Mouse (Mus musculus): ENCODE data around the gene Ctsq. TPM values are rescaled to one million over a fixed set of nuclear protein-coding genes. Genes with fewer than 3 reads are reported as not detected.
"Not testable (repeated sequence)": the region's sequence is repeated elsewhere in the genome, so short reads cannot be mapped to it uniquely, and the experiment has no call there.

Ctsq gene
- not detected in 2 replicates for polyA plus RNA-seq (2014; fragmentation: Nextera tagmentation; extraction: Ambion mirVana)

DNA sequence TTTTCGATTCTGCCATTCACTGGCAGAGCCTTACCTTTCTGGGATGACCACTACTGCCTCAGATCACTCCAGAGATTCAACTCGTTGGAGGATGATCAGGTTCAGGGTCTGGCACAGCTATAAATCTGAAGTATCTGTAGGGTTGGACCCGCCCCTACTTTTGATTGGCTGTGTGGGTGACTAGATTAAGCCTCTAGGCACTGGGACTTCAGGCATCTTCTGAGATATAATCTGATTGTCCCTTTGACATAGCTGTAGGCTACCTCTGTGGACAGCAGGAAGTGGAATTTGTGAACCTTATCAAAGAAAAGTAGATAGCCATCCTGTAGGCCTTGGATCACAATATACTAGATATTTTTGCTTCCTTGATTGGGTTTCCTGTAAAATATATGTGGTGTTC, at the start of gene Ctsq:
TSS of gene Ctsq (minus strand) at position 101 of the 400 bp plus-strand sequence.
- ATAC-seq (ENCODE audit: low FRiP score) = no peak
- Histone ChIP-seq H3K4me2 (replicated peaks; ENCODE audit: low read depth, low read length) (no peak within 1 kb of the TSS), H3K9ac (ENCODE audit: low read depth, low read length) (no peak within 1 kb of the TSS), H3K27me3 (ENCODE audit: control insufficient read depth, insufficient read depth, low read length) (no peaks in the 10 kb centered on the region), H3K9me3 (ENCODE audit: control insufficient read depth, low read length) (0 out of 2 replicates have a peak, but pooled peaks cover 3% of the 10 kb centered on the region), H3K4me3 (ENCODE audit: low read depth, low read length) (no peak within 1 kb of the TSS), H3K4me1 (replicated peaks; ENCODE audit: control insufficient read depth, insufficient read depth, low read length) (no peaks in the 10 kb centered on the region), H3K36me3 (ENCODE audit: control insufficient read depth, insufficient read depth, low read length) (no peaks in the 10 kb centered on the region), H3K27ac (ENCODE audit: low read depth, low read length) (no peak within 1 kb of the TSS)
- WGBS = 64% methylated on average over 3 of the region's 3 CpGs
- no peak for DNase-seq (ENCODE audit: low spot score)

DNA sequence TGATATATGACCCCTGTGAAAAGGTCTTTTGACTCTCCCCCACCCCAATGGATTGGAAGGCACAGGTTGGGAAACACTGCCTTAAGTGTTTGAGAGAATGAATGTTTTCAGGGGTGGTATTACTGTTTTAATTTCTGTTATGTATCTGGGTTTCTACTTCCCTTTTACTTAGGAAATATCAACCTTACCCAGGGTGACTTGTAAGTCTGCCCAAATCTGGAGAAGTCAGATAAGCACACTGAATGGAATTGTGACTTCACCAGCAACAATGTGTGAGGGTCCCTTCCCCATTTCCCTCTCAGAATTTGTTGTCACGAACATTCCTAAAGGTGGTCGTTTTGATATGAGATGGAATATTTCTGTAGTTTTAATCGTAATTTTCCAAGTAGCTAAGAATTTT, 17.6 kb downstream of the Ctsq start:
- H3K36me3 ChIP-seq (ENCODE audit: control insufficient read depth, insufficient read depth, low read length) = no peaks in the 10 kb centered on the region
- no peaks in the 10 kb centered on the region for H3K27me3 ChIP-seq (ENCODE audit: control insufficient read depth, insufficient read depth, low read length)
- DNase-seq (ENCODE audit: low spot score) (no peak), ATAC-seq (ENCODE audit: low FRiP score) (no peak)
- no peaks in the 10 kb centered on the region for H3K4me1 ChIP-seq (replicated peaks; ENCODE audit: control insufficient read depth, insufficient read depth, low read length)
- H3K4me2 ChIP-seq (replicated peaks; ENCODE audit: low read depth, low read length) = no peak overlapping the region
- H3K9ac ChIP-seq (ENCODE audit: low read depth, low read length) = no peak overlapping the region
- H3K27ac ChIP-seq (ENCODE audit: low read depth, low read length) = no peak overlapping the region
- H3K9me3 ChIP-seq (ENCODE audit: control insufficient read depth, low read length) = peaks cover 5% of the 10 kb centered on the region; the same call in 1 of the 2 replicates
- WGBS = 82% methylated on average over 3 of the region's 3 CpGs
- H3K4me3 ChIP-seq (ENCODE audit: low read depth, low read length) = no peak overlapping the region

DNA sequence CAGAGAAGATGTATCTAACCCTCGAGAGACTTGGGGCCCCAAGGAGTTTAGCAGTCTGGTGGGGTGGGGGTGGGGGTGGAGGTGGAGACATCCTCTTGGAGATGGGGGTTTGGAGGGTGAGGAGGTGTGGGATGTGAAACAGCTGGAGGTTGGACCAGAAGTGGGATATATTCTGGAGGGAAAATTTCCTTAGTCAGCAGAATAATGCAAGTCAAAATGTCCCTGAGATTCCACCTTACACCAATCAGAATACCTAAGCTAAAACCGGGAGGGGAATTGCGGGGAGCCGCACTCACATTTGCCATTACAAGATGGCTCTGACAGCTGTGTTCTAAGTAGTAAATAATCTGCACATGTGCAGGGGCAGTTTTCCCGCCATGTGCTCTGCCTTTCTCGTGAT, 18.6 kb downstream of the Ctsq start:
- H3K27ac ChIP-seq (ENCODE audit: low read depth, low read length) = no peak overlapping the region
- no peak overlapping the region for H3K4me3 ChIP-seq (ENCODE audit: low read depth, low read length)
- ATAC-seq (ENCODE audit: low FRiP score) = no peak
- H3K36me3 ChIP-seq (ENCODE audit: control insufficient read depth, insufficient read depth, low read length) = no peaks in the 10 kb centered on the region
- no peaks in the 10 kb centered on the region for H3K4me1 ChIP-seq (replicated peaks; ENCODE audit: control insufficient read depth, insufficient read depth, low read length)
- H3K27me3 ChIP-seq (ENCODE audit: control insufficient read depth, insufficient read depth, low read length) = no peaks in the 10 kb centered on the region
- WGBS = 91% methylated on average over 4 of the region's 6 CpGs
- no peak overlapping the region for H3K4me2 ChIP-seq (replicated peaks; ENCODE audit: low read depth, low read length)
- H3K9ac ChIP-seq (ENCODE audit: low read depth, low read length) = no peak overlapping the region
- peaks cover 8% of the 10 kb centered on the region; the same call in 1 of the 2 replicates for H3K9me3 ChIP-seq (ENCODE audit: control insufficient read depth, low read length)
- DNase-seq (ENCODE audit: low spot score) = no peak

DNA sequence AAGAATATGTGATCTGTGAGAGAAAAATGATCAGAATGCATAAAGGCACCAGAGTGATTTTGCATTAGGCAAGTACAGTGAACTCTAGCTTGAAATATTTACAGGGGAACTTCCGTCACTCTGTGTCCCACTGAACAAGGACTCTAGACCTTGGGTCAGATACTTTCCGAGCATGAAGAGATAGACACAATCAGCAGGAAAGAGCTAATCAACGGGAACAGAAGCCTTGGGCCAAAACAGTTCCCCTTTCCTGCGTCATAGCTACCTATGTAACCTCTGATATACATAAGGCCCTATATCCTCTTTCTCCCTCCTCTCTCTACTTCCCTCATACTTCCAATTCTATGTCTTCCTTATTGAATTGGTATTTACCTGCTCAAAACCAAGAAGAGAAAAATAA, 30.3 kb downstream of the Ctsq start:
- no peaks in the 10 kb centered on the region for H3K4me1 ChIP-seq (replicated peaks; ENCODE audit: control insufficient read depth, insufficient read depth, low read length)
- H3K27me3 ChIP-seq (ENCODE audit: control insufficient read depth, insufficient read depth, low read length) = no peaks in the 10 kb centered on the region
- 82% methylated on average over 4 of the region's 4 CpGs for WGBS
- no peak overlapping the region for H3K4me2 ChIP-seq (replicated peaks; ENCODE audit: low read depth, low read length)
- H3K36me3 ChIP-seq (ENCODE audit: control insufficient read depth, insufficient read depth, low read length) = no peaks in the 10 kb centered on the region
- H3K27ac ChIP-seq (ENCODE audit: low read depth, low read length) = no peak overlapping the region
- ATAC-seq (ENCODE audit: low FRiP score) = no peak
- H3K4me3 ChIP-seq (ENCODE audit: low read depth, low read length) = no peak overlapping the region
- DNase-seq (ENCODE audit: low spot score) = no peak
- no peaks in the 10 kb centered on the region for H3K9me3 ChIP-seq (ENCODE audit: control insufficient read depth, low read length)
- H3K9ac ChIP-seq (ENCODE audit: low read depth, low read length) = no peak overlapping the region

DNA sequence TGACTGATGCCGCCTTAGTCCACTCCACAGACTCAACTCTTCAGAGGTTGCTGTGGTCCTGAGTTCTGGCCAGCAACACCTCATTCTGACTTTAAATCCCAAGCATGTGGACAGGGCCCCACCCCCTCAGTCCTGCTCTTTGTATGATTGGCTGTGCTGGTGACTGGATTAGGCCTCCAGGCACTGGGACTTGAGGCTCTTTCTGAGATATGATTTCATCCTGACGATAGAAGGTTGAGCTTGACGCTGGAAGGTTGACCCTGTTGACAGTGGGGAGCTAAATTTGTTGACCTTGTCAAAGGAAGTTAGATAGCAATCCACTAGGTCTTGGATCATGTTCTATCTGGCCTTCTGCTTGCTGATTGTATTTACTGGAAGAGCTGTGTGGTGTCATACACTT, 34.6 kb downstream of the Ctsq start, which contains the start of gene Ctsj:
TSS of gene Ctsj (minus strand) at position 101 of the 400 bp plus-strand sequence.
- Histone ChIP-seq H3K4me3 (ENCODE audit: low read depth, low read length) (no peak within 1 kb of the TSS), H3K9ac (ENCODE audit: low read depth, low read length) (no peak within 1 kb of the TSS), H3K4me2 (replicated peaks; ENCODE audit: low read depth, low read length) (no peak within 1 kb of the TSS), H3K4me1 (replicated peaks; ENCODE audit: control insufficient read depth, insufficient read depth, low read length) (no peaks in the 10 kb centered on the region), H3K27ac (ENCODE audit: low read depth, low read length) (no peak within 1 kb of the TSS), H3K27me3 (ENCODE audit: control insufficient read depth, insufficient read depth, low read length) (no peaks in the 10 kb centered on the region), H3K36me3 (ENCODE audit: control insufficient read depth, insufficient read depth, low read length) (no peaks in the 10 kb centered on the region), H3K9me3 (ENCODE audit: control insufficient read depth, low read length) (0 out of 2 replicates have a peak, but pooled peaks cover 2% of the 10 kb centered on the region)
- DNase-seq (ENCODE audit: low spot score) (no peak), ATAC-seq (ENCODE audit: low FRiP score) (no peak)
- 79% methylated on average over 3 of the region's 3 CpGs for WGBS

DNA sequence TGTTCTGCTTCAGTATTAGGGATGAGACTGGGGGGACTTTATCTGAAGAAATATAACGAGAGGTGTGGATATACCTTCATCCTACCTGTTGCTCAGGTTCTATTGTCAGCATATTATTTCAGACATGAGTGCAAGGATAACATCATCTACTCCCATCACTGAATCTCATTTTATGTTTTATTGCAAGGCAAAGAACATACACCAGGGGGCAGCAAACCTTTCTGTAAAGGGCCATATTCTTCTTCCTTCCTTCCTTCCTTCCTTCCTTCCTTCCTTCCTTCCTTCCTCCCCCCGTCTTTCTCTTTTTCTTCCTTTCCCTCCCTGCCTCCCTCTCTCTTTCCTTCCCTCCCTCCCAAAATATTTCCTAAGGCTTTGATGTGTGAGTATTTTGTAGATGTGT, 42.8 kb downstream of the Ctsq start:
- H3K9ac ChIP-seq (ENCODE audit: low read depth, low read length) = no peak overlapping the region
- 66% methylated on average over 2 of the region's 2 CpGs for WGBS
- H3K27ac ChIP-seq (ENCODE audit: low read depth, low read length) = no peak overlapping the region
- H3K27me3 ChIP-seq (ENCODE audit: control insufficient read depth, insufficient read depth, low read length) = no peaks in the 10 kb centered on the region
- no peak for ATAC-seq (ENCODE audit: low FRiP score)
- peaks cover 3% of the 10 kb centered on the region; the same call in 1 of the 2 replicates for H3K9me3 ChIP-seq (ENCODE audit: control insufficient read depth, low read length)
- DNase-seq (ENCODE audit: low spot score) = no peak
- no peak overlapping the region for H3K4me3 ChIP-seq (ENCODE audit: low read depth, low read length)
- no peaks in the 10 kb centered on the region for H3K36me3 ChIP-seq (ENCODE audit: control insufficient read depth, insufficient read depth, low read length)
- H3K4me1 ChIP-seq (replicated peaks; ENCODE audit: control insufficient read depth, insufficient read depth, low read length) = no peaks in the 10 kb centered on the region
- no peak overlapping the region for H3K4me2 ChIP-seq (replicated peaks; ENCODE audit: low read depth, low read length)

DNA sequence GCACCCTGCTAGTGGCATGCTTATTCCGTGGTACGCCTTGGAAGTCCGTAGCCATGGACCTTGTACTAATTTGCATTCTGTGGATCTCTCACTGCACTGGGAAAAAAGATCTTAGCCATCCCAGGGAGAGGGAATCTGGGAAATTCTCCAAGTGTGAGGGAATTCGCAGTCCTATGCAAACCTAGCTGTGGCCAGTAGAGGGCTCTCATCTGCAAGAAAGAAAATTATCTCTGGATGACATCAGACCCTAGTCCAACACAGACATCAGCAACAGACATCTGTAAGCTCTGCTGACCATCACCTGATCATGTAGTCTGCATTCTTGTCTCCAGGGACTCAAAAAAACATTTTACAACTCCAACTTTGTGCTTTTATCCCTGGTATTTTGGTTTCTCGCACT, 53.5 kb downstream of the Ctsq start:
- not testable (repeated sequence) for H3K4me3 ChIP-seq (ENCODE audit: low read depth, low read length); H3K4me2 ChIP-seq (replicated peaks; ENCODE audit: low read depth, low read length); DNase-seq (ENCODE audit: low spot score); H3K27me3 ChIP-seq (ENCODE audit: control insufficient read depth, insufficient read depth, low read length); H3K9me3 ChIP-seq (ENCODE audit: control insufficient read depth, low read length); H3K4me1 ChIP-seq (replicated peaks; ENCODE audit: control insufficient read depth, insufficient read depth, low read length); H3K27ac ChIP-seq (ENCODE audit: low read depth, low read length); ATAC-seq (ENCODE audit: low FRiP score); H3K9ac ChIP-seq (ENCODE audit: low read depth, low read length); H3K36me3 ChIP-seq (ENCODE audit: control insufficient read depth, insufficient read depth, low read length)
- WGBS = 68% methylated on average over 3 of the region's 5 CpGs

Other genes starting within 250 kb of the Ctsq start
- not detected in 2 replicates for gene Ctsll3, start 237.8 kb downstream of the Ctsq start, polyA plus RNA-seq (2014; fragmentation: Nextera tagmentation; extraction: Ambion mirVana)
- gene 4930486L24Rik, start 176.2 kb downstream of the Ctsq start, polyA plus RNA-seq (2014; fragmentation: Nextera tagmentation; extraction: Ambion mirVana) = 0.15 TPM in 1 of 2 replicates, not detected in the other
- 0.31 and 0.49 TPM in 2 replicates for gene Gm49392, start 143.7 kb downstream of the Ctsq start, polyA plus RNA-seq (2014; fragmentation: Nextera tagmentation; extraction: Ambion mirVana)
- gene Ctla2b, start 143.2 kb downstream of the Ctsq start, polyA plus RNA-seq (2014; fragmentation: Nextera tagmentation; extraction: Ambion mirVana) = 1.7 and 2.6 TPM in 2 replicates
- gene Tpbpb, start 135.8 kb downstream of the Ctsq start, polyA plus RNA-seq (2014; fragmentation: Nextera tagmentation; extraction: Ambion mirVana) = not detected in 2 replicates
- gene Gm49393, start 105.0 kb downstream of the Ctsq start, polyA plus RNA-seq (2014; fragmentation: Nextera tagmentation; extraction: Ambion mirVana) = not detected in 2 replicates
- gene Gm49391, start 104.1 kb downstream of the Ctsq start, polyA plus RNA-seq (2014; fragmentation: Nextera tagmentation; extraction: Ambion mirVana) = 0.80 and 1.8 TPM in 2 replicates
- gene Ctla2a, start 104.0 kb downstream of the Ctsq start, polyA plus RNA-seq (2014; fragmentation: Nextera tagmentation; extraction: Ambion mirVana) = 14.7 and 16.7 TPM in 2 replicates
- not detected in 2 replicates for gene Tpbpa, start 98.6 kb downstream of the Ctsq start, polyA plus RNA-seq (2014; fragmentation: Nextera tagmentation; extraction: Ambion mirVana)
- gene Ctsj, start 34.7 kb downstream of the Ctsq start, polyA plus RNA-seq (2014; fragmentation: Nextera tagmentation; extraction: Ambion mirVana) = not detected in 2 replicates
- not detected in 2 replicates for gene Ctsr, start 123.6 kb upstream of the Ctsq start, polyA plus RNA-seq (2014; fragmentation: Nextera tagmentation; extraction: Ambion mirVana)
- not detected in 2 replicates for gene Cts6, start 162.8 kb upstream of the Ctsq start, polyA plus RNA-seq (2014; fragmentation: Nextera tagmentation; extraction: Ambion mirVana)
- not detected in 2 replicates for gene Cts8, start 214.7 kb upstream of the Ctsq start, polyA plus RNA-seq (2014; fragmentation: Nextera tagmentation; extraction: Ambion mirVana)
- gene Gm49398, start 248.2 kb upstream of the Ctsq start, polyA plus RNA-seq (2014; fragmentation: Nextera tagmentation; extraction: Ambion mirVana) = not detected in 2 replicates